Mouse (Mus musculus): ENCODE measurements at regions not wholly inside any gene's neighbourhood (a gene's known extent, or its start where the extent isn't known, plus 50 kb on each side); places are given as distances from the start of the nearest gene placed in this dataset.
A peak's percentile ranks its signal among the peaks of the same experiment; 100 is the strongest.

- no peak for DNase-seq
Observed at GRCm38 (mm10) chr1:73533526-73533925, 517.8 kb upstream of the Tnp1 start.

- DNase-seq = no peak
Observed at GRCm38 (mm10) chr1:73532316-73532715, 516.6 kb upstream of the Tnp1 start.

GRCm38 (mm10) chr1:73531831-73532230, 516.1 kb upstream of the Tnp1 start:
- no peak for DNase-seq

GRCm38 (mm10) chr1:73530326-73530725, 514.6 kb upstream of the Tnp1 start:
- DNase-seq = no peak

- no peak for DNase-seq
Observed at GRCm38 (mm10) chr1:73528623-73529022, 512.9 kb upstream of the Tnp1 start.

GRCm38 (mm10) chr1:73516441-73516840, 500.7 kb upstream of the Tnp1 start:
- DNase-seq = no peak

GRCm38 (mm10) chr1:73515781-73516180, 500.1 kb upstream of the Tnp1 start:
- DNase-seq = no peak

GRCm38 (mm10) chr1:73513822-73514221, 498.1 kb upstream of the Tnp1 start:
- DNase-seq = no peak

GRCm38 (mm10) chr1:73512836-73513235, 497.1 kb upstream of the Tnp1 start:
- DNase-seq = no peak

- DNase-seq = peak in 1 of 2 experiments; percentile 20
Observed at GRCm38 (mm10) chr1:73507071-73507754, 491.5 kb upstream of the Tnp1 start.

GRCm38 (mm10) chr1:73503611-73504010, 487.9 kb upstream of the Tnp1 start:
- no peak for DNase-seq

- no peak for DNase-seq
Observed at GRCm38 (mm10) chr1:73500671-73501070, 485.0 kb upstream of the Tnp1 start.

GRCm38 (mm10) chr1:73495971-73496749, 480.5 kb upstream of the Tnp1 start:
- DNase-seq = no peak

GRCm38 (mm10) chr1:73481956-73482355, 466.2 kb upstream of the Tnp1 start:
- DNase-seq = no peak

GRCm38 (mm10) chr1:73479349-73479920, 463.7 kb upstream of the Tnp1 start:
- DNase-seq = peak in 1 of 2 experiments; percentile 22

- no peak for DNase-seq
Observed at GRCm38 (mm10) chr1:73460598-73460997, 444.9 kb upstream of the Tnp1 start.

GRCm38 (mm10) chr1:73459754-73460534, 444.2 kb upstream of the Tnp1 start:
- DNase-seq = no peak

- DNase-seq = no peak
Observed at GRCm38 (mm10) chr1:73457261-73457660, 441.6 kb upstream of the Tnp1 start.

GRCm38 (mm10) chr1:73456359-73457062, 440.8 kb upstream of the Tnp1 start:
- DNase-seq = no peak

GRCm38 (mm10) chr1:73444216-73444890, 428.6 kb upstream of the Tnp1 start:
- no peak for DNase-seq

GRCm38 (mm10) chr1:73438385-73438784, 422.7 kb upstream of the Tnp1 start:
- no peak for DNase-seq

- DNase-seq = no peak
Observed at GRCm38 (mm10) chr1:73428101-73428500, 412.4 kb upstream of the Tnp1 start.
